Mouse (Mus musculus): ENCODE measurements around the gene D1Pas1. TPM values are rescaled to one million over a fixed set of nuclear protein-coding genes. Genes with fewer than 3 reads are reported as not detected.

Gene D1Pas1
- polyA plus RNA-seq (2017; shearing (Covaris generic)) = not detected

GRCm38 (mm10) chr1:186967201-186967812 lies at the start of gene D1Pas1:
TSS of gene D1Pas1 (plus strand) at chr1:186967416.

Other genes starting within 250 kb of the D1Pas1 start
- 42.2 TPM for gene Rrp15, start 218.1 kb upstream of the D1Pas1 start, polyA plus RNA-seq (2017; shearing (Covaris generic))
- gene Spata17, start 248.0 kb downstream of the D1Pas1 start, polyA plus RNA-seq (2017; shearing (Covaris generic)) = not detected
- 17.2 TPM for gene Gpatch2, start 248.1 kb downstream of the D1Pas1 start, polyA plus RNA-seq (2017; shearing (Covaris generic))

All from effector memory CD4-positive, alpha-beta T cell, adult 7 months (primary cell).